Mouse (Mus musculus) cerebellum, adult 2 months (tissue): ENCODE measurements around the gene Ube4a.

Experiments
- CTCF ChIP-seq: fragments of 200-500 bp; IDR thresholded peaks from 2 replicates; pipeline ENCODE4 v1.5.1; 2011; ENCODE audit warnings: low read depth, mild to moderate bottlenecking, control low read depth, low read length, moderate library complexity, borderline replicate concordance; ENCODE audit not compliant: insufficient read depth
- POLR2A ChIP-seq: fragments of 200-500 bp; IDR thresholded peaks from 2 replicates; pipeline ENCODE4 v1.6.1; 2011; ENCODE audit warnings: low read length, control low read depth, borderline replicate concordance; ENCODE audit not compliant: insufficient read depth

DNA sequence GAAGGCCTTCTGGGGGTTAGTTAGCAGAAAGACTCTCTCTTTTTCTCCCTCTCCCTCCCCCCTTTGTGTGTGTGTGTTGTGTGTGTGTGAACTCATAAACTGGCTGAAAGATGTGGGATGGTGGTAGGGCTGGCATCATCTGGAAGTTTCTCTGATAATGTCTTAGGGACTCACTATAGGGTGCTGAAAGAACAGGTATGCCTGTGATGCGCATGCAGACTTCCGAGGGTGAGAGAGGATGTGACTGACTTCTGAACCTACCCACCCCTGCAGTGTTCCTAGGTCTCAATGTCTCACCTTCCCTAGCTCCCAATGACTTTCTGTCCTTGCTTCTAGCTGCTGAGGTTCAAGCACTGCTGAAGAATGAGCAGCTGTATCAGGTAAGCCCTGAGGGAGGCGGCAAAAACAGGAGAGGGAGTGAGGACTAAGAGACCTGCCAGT lies 20.3 kb upstream of the Ube4a start:
- TF ChIP-seq CTCF (no peak), POLR2A (no peak)
